Mouse (Mus musculus) cortical plate, adult 2 months (tissue): ENCODE results near the gene Shisa8.

Experiments used
- CTCF ChIP-seq: fragments of 200-500 bp; IDR thresholded peaks from 2 replicates; pipeline ENCODE4 v1.5.1; 2011; ENCODE audit warnings: mild to moderate bottlenecking, control low read depth, low read length; ENCODE audit not compliant: insufficient read depth; ENCODE audit errors: extremely low read depth
- POLR2A ChIP-seq: fragments of 200-500 bp; IDR thresholded peaks from 2 replicates; pipeline ENCODE4 v1.6.1; 2011; ENCODE audit warnings: mild to moderate bottlenecking, low read length, control low read depth; ENCODE audit not compliant: insufficient read depth; ENCODE audit errors: extremely low read depth

GRCm38 (mm10) chr15:82213222-82213621 lies 607 bp upstream of the Shisa8 start:
- TF ChIP-seq POLR2A (no peak), CTCF (no peak)
